Mouse (Mus musculus): ENCODE results near the gene Hist2h3b. TPM values are rescaled to one million over a fixed set of nuclear protein-coding genes. Genes with fewer than 3 reads are reported as not detected.
"Not testable (repeated sequence)": the region's sequence is repeated elsewhere in the genome, so short reads cannot be mapped to it uniquely, and the experiment has no call there.

Gene Hist2h3b
- polyA plus RNA-seq, 1 experiment from 2014 or later = 78.4 TPM

DNA sequence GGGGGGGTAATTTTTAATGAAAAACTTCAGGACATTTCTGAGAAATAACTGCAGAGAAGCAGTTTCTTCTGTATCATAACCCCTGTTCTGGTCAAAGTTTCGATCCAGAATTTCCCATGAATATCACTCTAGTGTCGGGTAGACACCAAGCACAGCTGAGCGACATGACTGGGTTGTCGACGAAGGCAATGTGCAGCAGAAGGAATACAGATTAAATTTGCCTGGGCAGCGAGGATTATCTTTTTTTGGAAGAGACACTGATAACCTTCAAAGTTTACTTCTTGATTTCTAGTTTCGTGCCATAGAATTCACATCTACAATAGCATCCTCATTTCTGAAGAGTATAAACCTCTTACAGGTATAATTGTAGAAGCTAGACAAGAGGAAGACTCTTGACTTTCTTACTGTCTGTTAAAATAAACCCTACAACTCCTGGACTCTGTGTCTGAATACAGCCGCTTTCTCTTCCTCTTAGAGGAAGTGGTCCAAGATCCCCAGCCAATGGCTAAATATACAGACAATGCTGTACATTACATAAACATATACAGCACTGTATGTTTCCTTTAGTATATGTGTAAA is 2.2 kb upstream of the Hist2h3b start:
- Histone ChIP-seq H3K9ac (ENCODE audit: low read depth, low read length) (peak overlapping the region; percentile 55), H3K36me3 (ENCODE audit: control insufficient read depth, insufficient read depth) (no peaks in the 10 kb centered on the region), H3K4me2 (ENCODE audit: low read depth, low read length) (peak overlapping the region; percentile 28; the same call in 1 of the 2 replicates), H3K27ac (ENCODE audit: low read length) (peak overlapping the region; percentile 96), H3K4me1 (ENCODE audit: control insufficient read depth, low read depth, low read length) (peaks cover 47% of the 10 kb centered on the region), H3K9me3 (replicated peaks; ENCODE audit: control insufficient read depth, low read length) (no peaks in the 10 kb centered on the region), H3K27me3 (ENCODE audit: control insufficient read depth, insufficient read depth, low read depth, low read length) (no peaks in the 10 kb centered on the region), H3K4me3 (ENCODE audit: low read depth, low read length) (no peak overlapping the region)
- ATAC-seq (ENCODE audit: low read depth) = no peak
- WGBS (ENCODE audit: insufficient replicate concordance) = 41% methylated on average over 8 of the region's 8 CpGs

DNA sequence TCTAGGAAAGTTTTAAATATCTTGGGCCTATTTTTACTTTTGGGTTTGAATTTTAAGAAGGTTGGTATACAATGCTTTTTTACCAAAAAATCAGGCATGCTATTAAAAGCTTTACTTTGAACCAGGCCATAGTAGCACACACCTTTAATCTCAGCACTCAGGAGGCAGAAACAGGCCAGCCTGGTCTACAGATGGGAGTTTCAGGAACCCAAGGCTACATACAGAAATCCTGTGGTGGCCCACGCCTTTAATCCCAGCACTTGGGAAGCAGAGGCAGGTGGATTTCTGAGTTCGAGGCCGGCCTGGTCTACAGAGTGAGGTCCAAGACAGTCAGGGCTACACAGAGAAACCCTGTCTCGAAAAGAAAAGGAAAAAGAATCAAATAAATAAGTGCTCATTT is 913 bp upstream of the Hist2h3b start:
- no peaks in the 10 kb centered on the region for H3K36me3 ChIP-seq (ENCODE audit: control insufficient read depth, insufficient read depth)
- ATAC-seq (ENCODE audit: low read depth) = no peak
- no peaks in the 10 kb centered on the region for H3K27me3 ChIP-seq (ENCODE audit: control insufficient read depth, insufficient read depth, low read depth, low read length)
- no peaks in the 10 kb centered on the region for H3K9me3 ChIP-seq (replicated peaks; ENCODE audit: control insufficient read depth, low read length)
- H3K27ac ChIP-seq (ENCODE audit: low read length) = peak overlapping the region; percentile 96
- H3K9ac ChIP-seq (ENCODE audit: low read depth, low read length) = peak overlapping the region; percentile 64
- WGBS (ENCODE audit: insufficient replicate concordance) = 64% methylated on average over 4 of the region's 4 CpGs
- peak overlapping the region; percentile 73 for H3K4me2 ChIP-seq (ENCODE audit: low read depth, low read length)
- H3K4me3 ChIP-seq (ENCODE audit: low read depth, low read length) = peak overlapping the region; percentile 54
- peaks cover 36% of the 10 kb centered on the region for H3K4me1 ChIP-seq (ENCODE audit: control insufficient read depth, low read depth, low read length)

DNA sequence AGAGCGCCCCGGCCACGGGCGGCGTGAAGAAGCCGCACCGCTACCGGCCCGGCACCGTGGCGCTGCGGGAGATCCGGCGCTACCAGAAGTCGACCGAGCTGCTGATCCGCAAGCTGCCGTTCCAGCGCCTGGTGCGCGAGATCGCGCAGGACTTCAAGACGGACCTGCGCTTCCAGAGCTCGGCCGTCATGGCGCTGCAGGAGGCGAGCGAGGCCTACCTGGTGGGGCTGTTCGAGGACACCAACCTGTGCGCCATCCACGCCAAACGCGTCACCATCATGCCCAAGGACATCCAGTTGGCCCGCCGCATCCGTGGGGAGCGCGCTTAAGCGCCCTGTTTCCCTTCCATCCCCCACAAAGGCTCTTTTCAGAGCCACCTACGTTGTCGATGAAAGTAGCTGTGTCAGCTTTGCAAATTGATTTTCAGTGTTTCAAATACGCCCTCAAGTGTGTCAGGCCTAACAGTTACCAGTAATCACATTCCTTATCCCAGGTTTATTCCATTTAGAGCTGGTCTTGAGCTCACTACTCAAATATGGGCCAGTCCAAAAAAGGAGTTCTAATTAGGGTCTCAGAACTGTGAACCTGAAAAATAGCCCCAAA is 423 bp downstream of the Hist2h3b start:
- Histone ChIP-seq H3K9ac (ENCODE audit: low read depth, low read length) (peak overlapping the region; percentile 82), H3K4me1 (ENCODE audit: control insufficient read depth, low read depth, low read length) (peaks cover 35% of the 10 kb centered on the region), H3K4me2 (ENCODE audit: low read depth, low read length) (peak overlapping the region; percentile 73), H3K4me3 (ENCODE audit: low read depth, low read length) (peak overlapping the region; percentile 64), H3K27ac (ENCODE audit: low read length) (peak overlapping the region; percentile 98)
- not testable (repeated sequence) for H3K27me3 ChIP-seq (ENCODE audit: control insufficient read depth, insufficient read depth, low read depth, low read length); H3K36me3 ChIP-seq (ENCODE audit: control insufficient read depth, insufficient read depth); H3K9me3 ChIP-seq (replicated peaks; ENCODE audit: control insufficient read depth, low read length)
- ATAC-seq (ENCODE audit: low read depth) = peak; percentile 27
- WGBS (ENCODE audit: insufficient replicate concordance) = 0% methylated on average over 11 of the region's 44 CpGs

DNA sequence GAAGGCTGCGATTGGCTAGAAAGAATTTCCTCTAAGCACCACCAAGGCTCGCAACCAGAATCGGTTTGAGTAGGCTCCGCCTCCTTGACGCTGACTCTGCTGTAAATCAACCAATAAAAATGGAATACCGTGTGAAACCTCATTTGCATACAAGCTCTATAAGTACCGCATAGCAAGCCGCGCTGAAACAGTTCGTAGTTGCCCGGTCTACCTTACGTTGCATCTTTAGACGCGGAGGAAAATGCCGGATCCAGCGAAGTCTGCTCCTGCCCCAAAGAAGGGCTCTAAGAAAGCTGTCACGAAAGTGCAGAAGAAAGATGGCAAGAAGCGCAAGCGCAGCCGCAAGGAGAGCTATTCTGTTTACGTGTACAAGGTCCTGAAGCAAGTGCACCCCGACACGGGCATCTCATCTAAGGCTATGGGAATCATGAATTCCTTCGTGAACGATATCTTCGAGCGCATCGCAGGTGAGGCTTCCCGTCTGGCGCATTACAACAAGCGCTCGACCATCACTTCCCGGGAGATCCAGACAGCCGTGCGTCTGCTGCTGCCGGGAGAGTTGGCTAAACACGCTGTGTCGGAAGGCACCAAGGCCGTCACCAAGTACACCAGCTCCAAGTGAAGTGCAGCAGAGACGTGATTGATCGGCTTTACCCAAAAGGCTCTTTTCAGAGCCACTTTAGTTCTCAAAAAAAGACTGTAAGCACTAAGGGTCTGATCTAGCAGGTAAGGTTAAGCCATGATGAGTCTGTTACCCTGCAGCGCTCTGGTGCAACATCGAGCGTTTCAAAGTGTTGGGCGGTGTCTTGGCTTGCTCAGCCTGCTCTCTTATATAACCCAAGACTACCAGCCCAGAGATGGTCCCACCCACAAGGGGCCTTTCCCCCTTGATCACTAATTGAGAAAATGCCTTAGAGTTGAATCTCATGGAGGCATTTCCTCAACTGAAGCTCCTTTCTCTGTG is 1.3 kb downstream of the Hist2h3b start, which contains the start of gene Hist2h2bb:
Hist2h2bb (plus strand) TSS at position 242 of the 964 bp plus-strand sequence.
- WGBS (ENCODE audit: insufficient replicate concordance) = under 1% methylated on average over 45 of the region's 45 CpGs
- ATAC-seq (ENCODE audit: low read depth) = peak; percentile 87

DNA sequence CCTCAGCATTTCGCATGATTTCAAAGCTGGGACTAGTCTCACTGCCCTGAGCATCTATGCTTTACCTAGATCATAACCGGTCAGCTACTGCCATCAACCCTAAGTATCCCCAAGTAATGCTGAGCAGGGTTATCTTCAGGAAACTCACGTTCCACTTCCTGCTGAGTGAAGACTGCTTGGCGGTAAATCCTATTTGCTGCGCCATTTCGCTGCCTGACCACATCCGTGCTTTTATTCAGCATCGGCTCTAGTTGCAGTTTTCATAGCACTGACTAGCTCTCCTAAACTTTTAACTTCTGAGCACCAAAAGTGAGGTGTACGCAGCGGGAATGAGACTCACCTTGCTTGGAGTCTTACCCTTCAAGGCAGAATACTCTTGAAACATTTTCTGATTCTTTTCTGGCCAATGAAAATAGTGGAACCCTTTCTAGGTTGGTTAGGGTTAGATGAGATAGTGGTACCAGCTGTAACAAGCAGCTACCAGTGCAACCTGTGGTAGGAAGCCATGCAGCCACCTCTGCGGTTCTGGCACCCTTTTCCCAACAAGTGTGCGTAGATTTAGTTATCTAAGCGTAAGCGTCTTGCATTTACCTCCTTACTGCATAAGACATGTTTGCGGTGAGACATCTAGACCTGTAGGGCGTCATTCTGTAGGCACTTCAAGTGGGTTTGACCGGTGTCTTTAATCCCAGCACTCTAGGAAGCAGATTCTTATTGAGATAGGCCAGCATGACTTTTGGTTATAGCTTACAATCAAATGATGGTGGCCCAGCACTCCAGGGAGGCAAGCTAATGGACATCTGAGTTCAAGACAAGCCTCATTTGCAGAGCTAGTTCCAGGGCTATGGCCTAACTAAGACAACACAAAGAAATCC is 5.4 kb downstream of the Hist2h3b start:
- WGBS (ENCODE audit: insufficient replicate concordance) = 40% methylated on average over 17 of the region's 17 CpGs
- H3K9ac ChIP-seq (ENCODE audit: low read depth, low read length) = no peak overlapping the region
- H3K36me3 ChIP-seq (ENCODE audit: control insufficient read depth, insufficient read depth) = no peaks in the 10 kb centered on the region
- peaks cover 18% of the 10 kb centered on the region for H3K4me1 ChIP-seq (ENCODE audit: control insufficient read depth, low read depth, low read length)
- H3K27ac ChIP-seq (ENCODE audit: low read length) = no peak overlapping the region
- H3K27me3 ChIP-seq (ENCODE audit: control insufficient read depth, insufficient read depth, low read depth, low read length) = no peaks in the 10 kb centered on the region; the same call in 1 of the 2 replicates
- ATAC-seq (ENCODE audit: low read depth) = no peak
- H3K9me3 ChIP-seq (replicated peaks; ENCODE audit: control insufficient read depth, low read length) = no peaks in the 10 kb centered on the region
- peak overlapping the region; percentile 19; the same call in 1 of the 2 replicates for H3K4me2 ChIP-seq (ENCODE audit: low read depth, low read length)
- 0 out of 2 replicates have a peak overlapping the region, but pooled peaks have one; percentile 1 for H3K4me3 ChIP-seq (ENCODE audit: low read depth, low read length)

More for the DNA sequence above, 1.3 kb downstream of the Hist2h3b start, which contains the start of gene Hist2h2bb:
- H3K27ac ChIP-seq (ENCODE audit: low read length) = peak within 1 kb of the TSS; percentile 98
- H3K4me3 ChIP-seq (ENCODE audit: low read depth, low read length) = peak within 1 kb of the TSS; percentile 66
- peaks cover 28% of the 10 kb centered on the region for H3K4me1 ChIP-seq (ENCODE audit: control insufficient read depth, low read depth, low read length)
- no peaks in the 10 kb centered on the region; the same call in 1 of the 2 replicates for H3K27me3 ChIP-seq (ENCODE audit: control insufficient read depth, insufficient read depth, low read depth, low read length)
- H3K36me3 ChIP-seq (ENCODE audit: control insufficient read depth, insufficient read depth) = no peaks in the 10 kb centered on the region
- H3K9ac ChIP-seq (ENCODE audit: low read depth, low read length) = peak within 1 kb of the TSS; percentile 86
- no peaks in the 10 kb centered on the region for H3K9me3 ChIP-seq (replicated peaks; ENCODE audit: control insufficient read depth, low read length)
- peak within 1 kb of the TSS; percentile 73 for H3K4me2 ChIP-seq (ENCODE audit: low read depth, low read length)

DNA sequence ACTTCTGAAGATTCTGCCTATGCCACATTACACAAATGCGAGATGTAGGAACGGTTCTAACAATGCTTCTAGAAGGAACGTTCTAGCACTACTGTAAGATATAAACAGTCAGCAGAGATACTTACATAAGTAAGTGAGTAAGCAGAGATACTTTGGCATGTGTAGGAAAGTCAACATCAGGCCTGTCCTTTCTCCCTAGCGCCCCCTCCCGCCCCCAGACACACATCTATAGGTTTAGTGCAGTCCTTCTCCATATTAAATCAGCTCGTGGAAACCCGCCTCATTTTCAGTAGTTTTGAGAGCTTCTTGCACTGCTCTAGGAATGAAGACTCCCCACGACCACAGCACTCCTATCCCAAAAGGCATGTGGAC is 9.0 kb downstream of the Hist2h3b start:
- peak overlapping the region; percentile 90 for H3K9ac ChIP-seq (ENCODE audit: low read depth, low read length)
- peak; percentile 56 for ATAC-seq (ENCODE audit: low read depth)
- 13% methylated on average over 8 of the region's 8 CpGs for WGBS (ENCODE audit: insufficient replicate concordance)
- H3K4me1 ChIP-seq (ENCODE audit: control insufficient read depth, low read depth, low read length) = peaks cover 15% of the 10 kb centered on the region
- no peaks in the 10 kb centered on the region for H3K9me3 ChIP-seq (replicated peaks; ENCODE audit: control insufficient read depth, low read length)
- H3K27me3 ChIP-seq (ENCODE audit: control insufficient read depth, insufficient read depth, low read depth, low read length) = no peaks in the 10 kb centered on the region; the same call in 1 of the 2 replicates
- peak overlapping the region; percentile 73 for H3K4me3 ChIP-seq (ENCODE audit: low read depth, low read length)
- peak overlapping the region; percentile 82 for H3K27ac ChIP-seq (ENCODE audit: low read length)
- peak overlapping the region; percentile 100 for H3K4me2 ChIP-seq (ENCODE audit: low read depth, low read length)
- no peaks in the 10 kb centered on the region for H3K36me3 ChIP-seq (ENCODE audit: control insufficient read depth, insufficient read depth)

DNA sequence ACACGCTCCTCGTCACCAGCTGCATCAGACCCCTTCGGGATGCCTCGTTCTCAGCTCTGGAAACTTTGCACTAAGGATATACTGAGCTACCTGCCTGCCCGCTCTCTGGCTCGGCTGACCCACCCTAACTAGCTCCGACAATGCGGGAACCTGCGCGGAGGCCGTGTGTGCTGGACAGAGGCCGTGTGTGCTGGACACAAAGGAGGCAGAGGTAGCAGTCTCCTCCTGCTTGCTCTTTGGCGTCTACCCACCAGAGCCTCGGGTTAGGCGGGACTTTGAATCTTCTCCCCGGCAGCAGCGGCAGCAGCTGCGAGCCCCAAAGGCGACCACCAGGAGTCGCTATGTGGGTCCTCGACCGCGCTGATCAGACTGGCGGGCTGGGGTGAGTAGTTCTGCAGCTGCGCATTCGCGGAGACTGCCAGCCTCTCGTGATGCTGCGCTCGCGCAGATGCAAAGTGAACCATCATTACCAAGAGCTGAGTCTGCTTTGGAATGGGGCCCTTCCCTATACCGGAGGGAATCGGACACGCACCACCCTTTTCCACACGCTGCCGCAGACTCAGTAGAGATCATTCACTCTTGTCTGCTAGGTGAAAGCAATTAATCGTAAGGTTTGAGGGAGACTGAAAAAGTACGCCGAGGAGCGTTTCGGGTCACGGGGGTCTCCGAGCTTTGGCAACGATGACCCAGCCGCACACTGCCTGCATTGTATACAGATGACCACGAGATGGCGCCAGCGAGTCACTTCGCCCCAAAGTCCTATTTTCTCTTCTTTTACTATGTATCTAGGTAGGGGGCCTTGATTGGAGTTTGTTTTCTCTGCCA is 9.6 kb downstream of the Hist2h3b start:
- Histone ChIP-seq H3K9me3 (replicated peaks; ENCODE audit: control insufficient read depth, low read length) (no peaks in the 10 kb centered on the region), H3K27ac (ENCODE audit: low read length) (peak overlapping the region; percentile 82), H3K9ac (ENCODE audit: low read depth, low read length) (peak overlapping the region; percentile 90), H3K4me1 (ENCODE audit: control insufficient read depth, low read depth, low read length) (peaks cover 15% of the 10 kb centered on the region), H3K27me3 (ENCODE audit: control insufficient read depth, insufficient read depth, low read depth, low read length) (peaks cover 5% of the 10 kb centered on the region), H3K36me3 (ENCODE audit: control insufficient read depth, insufficient read depth) (no peaks in the 10 kb centered on the region), H3K4me2 (ENCODE audit: low read depth, low read length) (peak overlapping the region; percentile 100), H3K4me3 (ENCODE audit: low read depth, low read length) (peak overlapping the region; percentile 73)
- under 1% methylated on average over 49 of the region's 49 CpGs for WGBS (ENCODE audit: insufficient replicate concordance)
- peak; percentile 90 for ATAC-seq (ENCODE audit: low read depth)
